Mouse (Mus musculus): ENCODE data around the gene Card19.

DNA sequence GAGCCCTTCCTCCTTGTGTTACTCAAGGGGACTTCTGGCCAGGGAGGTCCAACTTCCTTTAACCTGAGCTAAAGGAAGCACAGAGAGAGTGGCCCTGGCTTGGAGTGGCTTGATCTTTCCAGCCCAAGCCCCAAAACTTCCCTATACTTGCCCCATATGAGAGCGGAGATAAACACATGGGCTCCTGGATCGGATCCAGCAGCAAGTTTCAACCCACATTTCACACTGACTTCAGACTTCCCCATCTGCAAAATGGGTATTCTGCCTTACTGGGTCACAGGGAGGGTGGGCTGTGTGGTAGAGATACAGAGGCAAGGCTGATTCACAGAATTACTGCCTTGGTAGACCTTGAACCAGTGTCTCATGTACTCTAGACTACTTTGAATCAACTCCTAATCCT, 27.7 kb upstream of the Card19 start:
- TF ChIP-seq CTCF (IDR thresholded peaks at IDR 0.05; ENCODE audit: low read depth) (no peak), EP300 (IDR thresholded peaks at IDR 0.05; ENCODE audit: low read depth) (no peak)
